Mouse (Mus musculus): ENCODE results near the gene H2-M10.5. TPM values are rescaled to one million over a fixed set of nuclear protein-coding genes. Genes with fewer than 3 reads are reported as not detected.
"Not testable (repeated sequence)": the region's sequence is repeated elsewhere in the genome, so short reads cannot be mapped to it uniquely, and the experiment has no call there.

H2-M10.5 gene
- polyA plus RNA-seq (2016; fragmentation: Nextera tagmentation; extraction: Ambion mirVana) = not detected in 2 replicates

DNA sequence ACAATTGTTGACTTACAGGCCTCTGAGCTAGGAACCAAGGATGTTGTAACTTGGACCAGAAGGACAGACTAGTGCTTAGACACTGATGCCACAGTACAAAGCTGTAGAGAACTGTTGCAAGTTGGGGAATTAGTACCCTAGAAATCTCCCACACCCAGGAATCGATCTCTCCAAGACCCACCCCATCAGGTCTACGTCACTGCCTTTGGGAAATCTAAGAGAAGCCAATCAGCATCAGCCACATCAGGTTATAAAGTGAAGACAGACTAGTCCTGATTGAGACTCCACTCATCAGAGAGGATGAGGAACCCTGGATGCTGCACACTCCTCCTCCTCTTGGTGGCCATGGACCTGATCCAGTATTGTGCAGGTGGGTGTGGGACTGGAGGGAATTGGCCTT, at the start of gene H2-M10.5:
Gene H2-M10.5 (plus strand): TSS at position 301 of the 400 bp plus-strand sequence.
- H3K27ac ChIP-seq; H3K9ac ChIP-seq; H3K4me3 ChIP-seq; H3K36me3 ChIP-seq; H3K9me3 ChIP-seq; H3K27me3 ChIP-seq (replicated peaks); H3K4me1 ChIP-seq; H3K4me2 ChIP-seq (replicated peaks); ATAC-seq (ENCODE audit: low FRiP score, low read depth): not testable (repeated sequence)
- WGBS = 96% methylated on average over 2 of the region's 2 CpGs

DNA sequence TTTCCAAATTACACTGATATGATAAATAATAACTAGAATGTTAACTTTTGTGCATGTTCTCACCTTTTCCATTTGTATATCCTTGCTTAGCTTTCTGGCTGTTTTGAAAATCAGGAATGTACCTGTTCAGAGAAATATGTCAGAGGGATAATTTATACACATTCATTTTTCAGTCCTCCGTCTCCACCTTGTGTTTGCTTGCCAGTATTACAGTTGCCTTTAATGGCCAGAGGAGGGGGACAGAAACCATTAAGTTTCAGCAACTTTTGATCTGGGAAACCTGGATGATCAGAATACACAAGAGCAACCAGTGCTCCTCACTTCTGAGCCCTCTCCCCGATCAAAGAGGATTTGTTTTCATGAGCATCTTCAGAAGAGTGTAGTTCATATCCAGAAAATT, 46.7 kb upstream of the H2-M10.5 start:
- WGBS = 28% methylated on average over 2 of the region's 2 CpGs
- no peak for ATAC-seq (ENCODE audit: low FRiP score, low read depth)

DNA sequence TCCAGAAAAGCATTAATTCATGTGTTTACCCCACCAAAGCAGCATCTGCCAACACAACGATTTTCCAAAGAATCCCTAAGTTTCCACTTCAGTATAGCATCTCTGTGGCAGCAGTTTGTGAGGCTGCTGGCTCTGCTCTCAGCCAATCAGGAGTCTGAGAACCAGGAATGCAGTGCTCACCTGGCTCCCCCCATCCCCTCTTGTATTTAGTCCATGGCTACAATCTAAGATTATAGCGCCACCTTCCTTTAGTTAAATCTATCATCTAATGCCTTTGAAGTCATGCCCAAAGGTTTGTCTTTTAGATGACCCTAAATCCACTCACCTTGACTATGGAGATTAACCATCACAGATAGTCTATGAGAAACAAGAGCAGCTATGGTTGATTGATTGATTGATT, 8.9 kb upstream of the H2-M10.5 start:
- Histone ChIP-seq H3K9me3 (no peaks in the 10 kb centered on the region), H3K9ac (no peak overlapping the region), H3K4me1 (no peaks in the 10 kb centered on the region), H3K27ac (no peak overlapping the region), H3K36me3 (no peaks in the 10 kb centered on the region), H3K4me2 (replicated peaks) (no peak overlapping the region), H3K27me3 (replicated peaks) (no peaks in the 10 kb centered on the region), H3K4me3 (no peak overlapping the region)
- 70% methylated on average over 2 of the region's 2 CpGs for WGBS
- ATAC-seq (ENCODE audit: low FRiP score, low read depth) = no peak

More for the DNA sequence above, 46.7 kb upstream of the H2-M10.5 start:
- no peaks in the 10 kb centered on the region for H3K36me3 ChIP-seq
- H3K27me3 ChIP-seq (replicated peaks) = no peaks in the 10 kb centered on the region
- no peak overlapping the region for H3K9ac ChIP-seq
- H3K4me3 ChIP-seq = no peak overlapping the region
- no peaks in the 10 kb centered on the region for H3K4me1 ChIP-seq
- no peak overlapping the region for H3K27ac ChIP-seq
- no peak overlapping the region for H3K4me2 ChIP-seq (replicated peaks)
- no peaks in the 10 kb centered on the region for H3K9me3 ChIP-seq

DNA sequence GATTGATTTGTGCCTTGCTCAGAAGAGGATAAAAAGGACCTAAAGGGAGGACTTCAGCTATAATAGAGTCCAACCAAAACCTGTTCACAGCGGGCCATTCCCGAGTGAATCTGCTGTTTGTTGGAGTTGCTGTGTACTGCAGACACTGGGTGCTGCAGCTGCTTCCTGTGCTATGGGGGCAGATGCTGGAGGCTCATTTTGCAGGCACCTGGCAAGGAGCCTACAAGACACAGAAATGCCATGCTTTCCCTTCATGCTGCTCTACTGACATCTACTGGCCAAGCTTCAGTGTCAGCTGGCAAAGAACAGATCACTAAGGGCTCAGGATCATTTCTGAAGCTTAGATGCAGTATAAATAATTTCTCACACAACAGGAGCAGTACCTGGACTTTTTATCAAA, 8.5 kb upstream of the H2-M10.5 start:
- not testable (repeated sequence) for H3K4me1 ChIP-seq; H3K9ac ChIP-seq; H3K36me3 ChIP-seq; H3K9me3 ChIP-seq; H3K27me3 ChIP-seq (replicated peaks); H3K27ac ChIP-seq; H3K4me3 ChIP-seq; ATAC-seq (ENCODE audit: low FRiP score, low read depth); H3K4me2 ChIP-seq (replicated peaks)
- WGBS = 14% methylated on average over 2 of the region's 2 CpGs

DNA sequence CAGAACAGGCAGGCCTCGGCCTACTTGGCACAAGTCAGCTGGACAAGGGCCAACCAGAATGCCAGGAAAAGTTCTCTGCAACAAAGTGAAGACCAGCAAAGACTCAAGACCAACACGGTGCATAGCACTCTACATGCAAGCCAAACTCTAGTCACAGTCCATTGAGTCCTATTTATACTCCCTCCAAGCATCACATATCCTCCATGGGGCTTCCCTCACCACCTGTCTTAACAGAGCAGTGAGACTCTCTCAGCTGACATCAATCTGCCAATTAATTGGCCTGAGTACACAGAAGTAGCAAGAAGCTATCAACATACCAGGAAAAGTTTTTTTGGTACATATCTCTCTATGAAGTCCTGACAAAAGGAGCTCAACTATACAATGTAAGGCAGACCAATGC, 7.3 kb upstream of the H2-M10.5 start:
- not testable (repeated sequence) for H3K9me3 ChIP-seq; H3K9ac ChIP-seq; H3K4me1 ChIP-seq; H3K27ac ChIP-seq; H3K4me3 ChIP-seq; H3K36me3 ChIP-seq; H3K27me3 ChIP-seq (replicated peaks); H3K4me2 ChIP-seq (replicated peaks); ATAC-seq (ENCODE audit: low FRiP score, low read depth)
- WGBS = 72% methylated on average over 2 of the region's 2 CpGs

DNA sequence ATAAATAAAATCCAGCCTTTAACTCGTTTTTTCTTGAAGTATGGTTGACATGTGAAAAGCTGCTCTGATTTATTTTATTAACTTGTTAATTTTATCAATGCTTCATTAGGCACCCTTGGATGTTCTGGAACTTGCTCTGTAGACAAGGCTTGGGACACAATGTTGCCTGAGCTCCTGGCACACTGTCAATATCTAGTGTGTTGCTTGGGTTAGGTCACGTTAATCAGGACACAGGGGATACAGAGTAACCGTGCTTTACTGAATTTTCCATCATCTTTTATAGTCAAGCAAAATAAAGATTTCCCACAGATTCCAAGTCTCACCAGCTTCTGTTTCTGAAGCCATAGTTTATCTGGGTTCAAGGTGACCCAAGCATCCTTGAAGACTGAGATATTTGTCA, 8.8 kb downstream of the H2-M10.5 start:
- Histone ChIP-seq H3K36me3 (no peaks in the 10 kb centered on the region), H3K9me3 (no peaks in the 10 kb centered on the region), H3K27ac (no peak overlapping the region), H3K27me3 (replicated peaks) (no peaks in the 10 kb centered on the region), H3K4me3 (no peak overlapping the region), H3K9ac (no peak overlapping the region), H3K4me2 (replicated peaks) (no peak overlapping the region), H3K4me1 (no peaks in the 10 kb centered on the region)
- no peak for ATAC-seq (ENCODE audit: low FRiP score, low read depth)
- WGBS = 70% methylated on average over 3 of the region's 3 CpGs

DNA sequence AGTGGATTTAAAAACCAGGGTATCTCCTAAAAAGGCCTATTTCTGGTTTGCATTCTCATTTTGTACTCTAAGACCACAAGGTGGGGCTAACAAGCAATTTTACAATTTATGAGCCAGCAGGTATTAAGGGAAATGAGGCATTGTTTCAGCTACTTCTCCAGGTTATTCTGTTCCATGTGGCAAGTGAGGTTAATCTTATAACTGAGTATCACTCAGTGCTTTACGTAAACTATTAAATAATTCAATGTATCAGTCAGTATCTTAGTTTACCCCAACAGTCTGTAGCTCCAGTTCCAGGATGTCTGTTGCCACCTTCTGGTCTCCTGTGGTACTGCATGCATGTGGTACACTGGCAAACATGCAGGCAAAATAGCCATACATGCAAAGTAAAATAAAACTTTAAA, 13.8 kb downstream of the H2-M10.5 start:
- not testable (repeated sequence) for H3K27ac ChIP-seq; H3K4me1 ChIP-seq; H3K9ac ChIP-seq; H3K4me2 ChIP-seq (replicated peaks); ATAC-seq (ENCODE audit: low FRiP score, low read depth); H3K9me3 ChIP-seq; H3K27me3 ChIP-seq (replicated peaks); H3K36me3 ChIP-seq; H3K4me3 ChIP-seq
- WGBS = 45% methylated on average over 1 of the region's 1 CpGs

DNA sequence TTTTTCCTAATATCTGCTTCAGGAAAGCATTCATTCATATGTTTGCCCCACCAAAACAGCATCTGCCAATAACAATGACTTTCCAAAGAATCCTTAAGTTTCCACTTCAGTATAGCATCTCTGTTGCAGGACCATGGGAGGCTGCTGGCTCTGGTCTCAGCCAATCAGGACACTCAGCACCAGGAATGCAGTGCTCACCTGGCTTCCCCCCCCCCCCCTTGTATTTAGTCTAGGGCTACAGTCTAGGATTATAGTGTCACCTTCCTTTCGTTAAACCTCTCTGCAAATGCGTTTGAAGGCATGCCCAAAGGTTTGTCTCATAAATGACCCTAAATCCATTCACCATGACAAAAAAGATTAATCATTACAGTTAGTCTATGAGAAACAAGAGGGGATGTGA, 15.6 kb downstream of the H2-M10.5 start:
- H3K27ac ChIP-seq = no peak overlapping the region
- H3K9me3 ChIP-seq = no peaks in the 10 kb centered on the region
- H3K36me3 ChIP-seq = no peaks in the 10 kb centered on the region
- H3K4me2 ChIP-seq (replicated peaks) = no peak overlapping the region
- no peaks in the 10 kb centered on the region for H3K4me1 ChIP-seq
- H3K9ac ChIP-seq = no peak overlapping the region
- WGBS = 84% methylated on average over 2 of the region's 2 CpGs
- ATAC-seq (ENCODE audit: low FRiP score, low read depth) = peak; percentile 68
- H3K27me3 ChIP-seq (replicated peaks) = no peaks in the 10 kb centered on the region
- no peak overlapping the region for H3K4me3 ChIP-seq

DNA sequence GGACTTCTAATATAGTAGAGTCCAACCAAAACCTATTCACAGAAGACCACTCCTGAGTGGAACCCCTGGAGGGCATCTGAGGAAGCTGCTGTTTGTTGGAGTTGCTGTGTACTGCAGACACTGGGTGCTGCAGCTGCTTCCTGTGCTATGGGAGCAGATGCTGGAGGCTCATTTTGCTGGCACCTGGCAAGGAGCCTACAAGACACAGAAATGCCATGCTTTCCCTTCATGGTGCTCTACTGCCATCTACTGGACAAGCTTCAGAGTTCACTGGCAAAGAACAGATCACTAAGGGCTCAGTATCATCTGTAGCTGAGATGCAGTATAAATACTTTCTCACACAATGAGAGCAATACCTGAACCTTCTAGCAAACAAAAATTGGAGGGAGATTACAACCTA, 16.1 kb downstream of the H2-M10.5 start:
- not testable (repeated sequence) for H3K27me3 ChIP-seq (replicated peaks); H3K36me3 ChIP-seq; H3K9me3 ChIP-seq; H3K4me3 ChIP-seq; H3K27ac ChIP-seq; H3K4me2 ChIP-seq (replicated peaks); H3K9ac ChIP-seq; H3K4me1 ChIP-seq
- peak; percentile 76 for ATAC-seq (ENCODE audit: low FRiP score, low read depth)

DNA sequence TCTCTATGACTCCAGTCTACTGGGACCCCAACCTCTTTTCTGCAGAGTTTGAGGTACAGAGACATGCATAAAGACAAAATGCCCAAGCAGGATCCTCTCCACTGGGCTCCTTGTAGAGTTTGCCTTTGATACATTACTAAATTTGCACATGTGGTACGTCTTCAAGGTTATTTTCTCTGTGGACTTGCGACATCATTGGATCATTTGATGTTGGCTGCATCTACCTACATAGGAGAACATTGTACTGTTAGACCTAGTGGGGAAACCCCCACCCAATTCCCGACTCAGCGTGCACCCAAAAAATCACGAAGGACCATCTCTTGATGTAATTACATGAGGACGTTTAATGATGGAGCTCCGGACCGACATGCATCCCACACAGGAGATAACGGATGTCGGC, 26.8 kb downstream of the H2-M10.5 start:
- no peak for ATAC-seq (ENCODE audit: low FRiP score, low read depth)
- no peaks in the 10 kb centered on the region for H3K9me3 ChIP-seq
- H3K4me2 ChIP-seq (replicated peaks) = no peak overlapping the region

DNA sequence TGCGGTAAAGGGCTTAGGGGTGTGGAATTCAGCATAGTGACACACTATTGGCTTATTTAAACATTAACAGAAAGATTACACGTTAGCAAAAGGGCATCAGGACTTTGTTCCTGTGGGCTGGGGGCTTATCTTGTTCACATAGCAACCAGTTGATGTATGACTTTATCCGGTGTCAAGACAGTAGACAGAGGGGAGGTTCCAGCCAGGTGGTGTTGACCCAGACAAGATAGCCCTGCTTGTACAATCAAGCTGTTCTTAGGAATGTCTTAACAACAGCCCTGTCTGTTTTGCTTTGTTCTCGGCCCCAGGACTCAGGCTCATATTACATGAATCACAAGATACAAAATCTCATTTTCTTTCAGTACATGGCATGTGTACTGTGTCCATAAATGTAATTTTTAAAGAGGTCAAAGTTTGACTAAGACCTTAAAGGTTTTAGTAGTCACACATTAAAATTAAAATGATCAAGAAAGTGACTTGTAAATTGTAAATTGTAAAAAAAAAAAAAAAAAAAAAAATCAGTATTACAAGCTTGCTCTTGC, 27.3 kb downstream of the H2-M10.5 start:
- not testable (repeated sequence) for ATAC-seq (ENCODE audit: low FRiP score, low read depth); H3K4me1 ChIP-seq; H3K27ac ChIP-seq; H3K4me2 ChIP-seq (replicated peaks); H3K9me3 ChIP-seq; H3K4me3 ChIP-seq; H3K36me3 ChIP-seq; H3K27me3 ChIP-seq (replicated peaks); H3K9ac ChIP-seq
- WGBS = 74% methylated on average over 4 of the region's 4 CpGs

More for the DNA sequence above, 26.8 kb downstream of the H2-M10.5 start:
- 92% methylated on average over 10 of the region's 10 CpGs for WGBS
- Histone ChIP-seq H3K9ac (no peak overlapping the region), H3K27ac (no peak overlapping the region), H3K27me3 (replicated peaks) (no peaks in the 10 kb centered on the region), H3K4me1 (no peaks in the 10 kb centered on the region), H3K36me3 (no peaks in the 10 kb centered on the region), H3K4me3 (no peak overlapping the region)

DNA sequence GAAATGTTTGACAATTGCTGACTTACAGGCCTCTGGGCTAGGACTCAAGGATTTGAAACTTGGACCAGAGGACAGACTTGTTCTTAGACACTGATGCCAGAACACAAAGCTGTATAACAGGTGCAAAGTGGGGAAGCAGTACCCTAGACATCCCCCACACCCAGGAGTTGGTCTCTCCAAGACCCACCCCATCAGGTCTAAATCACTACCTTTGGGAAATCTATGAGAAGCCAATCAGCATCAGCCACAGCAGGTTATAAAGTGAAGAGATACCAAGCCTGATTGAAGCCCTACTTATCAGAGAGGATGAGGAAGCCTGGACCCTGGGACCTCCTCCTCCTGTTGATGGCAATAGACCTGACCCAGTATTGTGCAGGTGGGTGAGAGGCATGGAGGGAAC, 39.2 kb downstream of the H2-M10.5 start, which contains the start of gene H2-M10.6:
Gene H2-M10.6 (plus strand): TSS at position 301 of the 400 bp plus-strand sequence.
- H3K4me3 ChIP-seq = no peak within 1 kb of the TSS
- H3K36me3 ChIP-seq = no peaks in the 10 kb centered on the region

DNA sequence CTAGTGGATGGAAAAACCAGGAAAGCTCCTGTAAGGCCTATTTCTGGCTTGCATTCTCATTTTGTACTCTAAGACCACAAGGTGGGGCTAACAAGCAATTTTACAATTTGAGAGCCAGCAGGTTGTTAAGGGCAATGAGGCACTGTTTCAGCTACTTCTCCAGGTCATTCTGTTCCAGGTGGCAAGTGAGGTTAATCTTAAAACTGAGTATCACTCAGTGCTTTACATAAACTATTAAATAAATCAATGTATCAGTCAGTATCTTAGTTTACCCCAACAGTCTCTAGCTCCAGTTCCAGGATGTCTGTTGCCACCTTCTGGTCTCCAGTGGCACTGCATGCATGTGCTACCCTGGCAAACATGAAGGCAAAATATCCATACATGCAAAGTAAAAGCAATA, 51.3 kb downstream of the H2-M10.5 start:
- Histone ChIP-seq H3K27me3 (replicated peaks) (no peaks in the 10 kb centered on the region), H3K27ac (no peak overlapping the region), H3K9ac (no peak overlapping the region), H3K4me1 (no peaks in the 10 kb centered on the region), H3K36me3 (no peaks in the 10 kb centered on the region), H3K9me3 (no peaks in the 10 kb centered on the region), H3K4me2 (replicated peaks) (no peak overlapping the region), H3K4me3 (no peak overlapping the region)
- no peak for ATAC-seq (ENCODE audit: low FRiP score, low read depth)

More for the DNA sequence above, 39.2 kb downstream of the H2-M10.5 start, which contains the start of gene H2-M10.6:
- Histone ChIP-seq H3K27me3 (replicated peaks) (no peaks in the 10 kb centered on the region), H3K4me1 (no peaks in the 10 kb centered on the region), H3K4me2 (replicated peaks) (no peak within 1 kb of the TSS), H3K9me3 (no peaks in the 10 kb centered on the region), H3K9ac (no peak within 1 kb of the TSS), H3K27ac (no peak within 1 kb of the TSS)
- no peak for ATAC-seq (ENCODE audit: low FRiP score, low read depth)

All from neural tube, embryonic 12.5 days (tissue).